Mouse (Mus musculus) lung, postnatal 0 days (tissue): ENCODE measurements at regions not wholly inside any gene's neighbourhood (a gene's known extent, or its start where the extent isn't known, plus 50 kb on each side); places are given as distances from the start of the nearest gene placed in this dataset.

Source experiments
- ATAC-seq: fragments of 200-750 bp; cut with Nextera tagmentation; 2 replicates; pipeline ENCODE4 v1.8.0; 2017; ENCODE audit warnings: moderate library complexity
- DNase-seq: peaks from one replicate; pipeline ENCODE4 v3.0.0-alpha.2; 2016; ENCODE audit warnings: low spot score
- H3K27ac ChIP-seq: fragments of 300-500 bp; sonication (generic); 2 replicates; pipeline ENCODE4 v1.5.1; 2014; ENCODE audit warnings: antibody characterized with exemption, mild to moderate bottlenecking, low read length, mixed read lengths
- H3K27me3 ChIP-seq: fragments of 300-500 bp; sonication (generic); replicated peaks from 2 replicates; pipeline ENCODE4 v1.6.1; 2014; ENCODE audit warnings: low read length, mixed read lengths; ENCODE audit not compliant: insufficient read depth
- H3K36me3 ChIP-seq: fragments of 300-500 bp; sonication (generic); 2 replicates; pipeline ENCODE4 v1.6.1; 2014; ENCODE audit warnings: low read length, mixed read lengths; ENCODE audit not compliant: insufficient read depth
- H3K4me1 ChIP-seq: fragments of 300-500 bp; sonication (generic); 2 replicates; pipeline ENCODE4 v1.6.1; 2014; ENCODE audit warnings: antibody characterized with exemption, low read depth, low read length, mixed read lengths; ENCODE audit not compliant: insufficient read depth
- H3K4me2 ChIP-seq: fragments of 300-500 bp; sonication (generic); replicated peaks from 2 replicates; pipeline ENCODE4 v1.6.1; 2014; ENCODE audit warnings: low read depth, mild to moderate bottlenecking, low read length, moderate library complexity, mixed read lengths
- H3K4me3 ChIP-seq: fragments of 300-500 bp; sonication (generic); 2 replicates; pipeline ENCODE4 v1.5.1; 2014; ENCODE audit warnings: low read depth, low read length
- H3K9ac ChIP-seq: fragments of 300-500 bp; sonication (generic); replicated peaks from 2 replicates; pipeline ENCODE4 v1.6.1; 2014; ENCODE audit warnings: low read depth, mild to moderate bottlenecking
- H3K9me3 ChIP-seq: fragments of 300-500 bp; sonication (generic); 2 replicates; pipeline ENCODE4 v1.6.1; 2016; ENCODE audit warnings: low read length, mixed read lengths
- CTCF ChIP-seq: IDR thresholded peaks from 2 replicates; pipeline ENCODE4 v1.5.1; 2016; ENCODE audit warnings: antibody characterized with exemption, mild to moderate bottlenecking
- EP300 ChIP-seq: IDR thresholded peaks from 2 replicates; pipeline ENCODE4 v1.6.1; 2016; ENCODE audit warnings: antibody characterized with exemption, mild to moderate bottlenecking, control low read depth
- WGBS: fragments of 180-500 bp; shearing (Covaris S2); extraction: QIAGEN DNeasy Blood & Tissue Kit; methylation state at CpG from one replicate; pipeline ENCODE4 v1.1.7; 2014; 5-methylcytosine and 5-hydroxymethylcytosine counted together

GRCm38 (mm10) chr2:166426960-166427359, 271.5 kb upstream of the Sulf2 start:
- no peak overlapping the region for H3K4me3 ChIP-seq
- H3K9ac ChIP-seq, result no peak overlapping the region
- WGBS, result 9% methylated on average over 10 of the region's 10 CpGs
- TF ChIP-seq CTCF (no peak), EP300 (0 out of 2 replicates have a peak, but pooled peaks have one; percentile 21)
- no peaks in the 10 kb centered on the region for H3K36me3 ChIP-seq
- H3K4me2 ChIP-seq, result no peak overlapping the region
- H3K27me3 ChIP-seq, result no peaks in the 10 kb centered on the region
- ATAC-seq (peak; percentile 70), DNase-seq (peak; percentile 77)
- no peaks in the 10 kb centered on the region for H3K4me1 ChIP-seq
- no peak overlapping the region for H3K27ac ChIP-seq
- no peaks in the 10 kb centered on the region for H3K9me3 ChIP-seq

- Histone ChIP-seq H3K4me3 (no peak overlapping the region), H3K27me3 (no peaks in the 10 kb centered on the region), H3K4me2 (no peak overlapping the region), H3K27ac (no peak overlapping the region), H3K9me3 (no peaks in the 10 kb centered on the region), H3K9ac (no peak overlapping the region), H3K4me1 (no peaks in the 10 kb centered on the region), H3K36me3 (no peaks in the 10 kb centered on the region)
- 43% methylated on average over 6 of the region's 6 CpGs for WGBS
- ATAC-seq (no peak), DNase-seq (no peak)
- TF ChIP-seq CTCF (no peak), EP300 (no peak)
Measured at GRCm38 (mm10) chr2:166426457-166426856, 271.0 kb upstream of the Sulf2 start.

- DNase-seq (no peak), ATAC-seq (no peak)
- H3K4me2 ChIP-seq, result no peak overlapping the region
- H3K27ac ChIP-seq, result no peak overlapping the region
- H3K36me3 ChIP-seq, result no peaks in the 10 kb centered on the region
- no peaks in the 10 kb centered on the region for H3K9me3 ChIP-seq
- H3K27me3 ChIP-seq, result no peaks in the 10 kb centered on the region
- H3K4me1 ChIP-seq, result no peaks in the 10 kb centered on the region
- TF ChIP-seq CTCF, result no peak
- TF ChIP-seq EP300, result no peak
- H3K9ac ChIP-seq, result no peak overlapping the region
- H3K4me3 ChIP-seq, result no peak overlapping the region
- WGBS, result 67% methylated on average over 3 of the region's 3 CpGs
Measured at GRCm38 (mm10) chr2:166425141-166425540, 269.7 kb upstream of the Sulf2 start.

GRCm38 (mm10) chr2:166423132-166423660, 267.7 kb upstream of the Sulf2 start:
- Histone ChIP-seq H3K9me3 (no peaks in the 10 kb centered on the region), H3K4me2 (no peak overlapping the region)
- no peak for DNase-seq

GRCm38 (mm10) chr2:166420275-166420674, 264.8 kb upstream of the Sulf2 start:
- DNase-seq (peak; percentile 30), ATAC-seq (no peak)
- no peak overlapping the region for H3K27ac ChIP-seq
- no peaks in the 10 kb centered on the region for H3K9me3 ChIP-seq
- no peaks in the 10 kb centered on the region for H3K27me3 ChIP-seq
- H3K4me2 ChIP-seq, result no peak overlapping the region
- TF ChIP-seq EP300, result no peak
- TF ChIP-seq CTCF, result no peak
- H3K9ac ChIP-seq, result no peak overlapping the region
- WGBS, result 63% methylated on average over 8 of the region's 8 CpGs
- H3K4me3 ChIP-seq, result no peak overlapping the region
- no peaks in the 10 kb centered on the region for H3K4me1 ChIP-seq
- H3K36me3 ChIP-seq, result no peaks in the 10 kb centered on the region

More at GRCm38 (mm10) chr2:166423132-166423660, 267.7 kb upstream of the Sulf2 start:
- Histone ChIP-seq H3K27ac (no peak overlapping the region), H3K9ac (no peak overlapping the region), H3K27me3 (no peaks in the 10 kb centered on the region), H3K36me3 (no peaks in the 10 kb centered on the region), H3K4me1 (no peaks in the 10 kb centered on the region), H3K4me3 (no peak overlapping the region)
- no peak for ATAC-seq
- TF ChIP-seq CTCF, result no peak
- TF ChIP-seq EP300, result no peak
- 62% methylated on average over 6 of the region's 6 CpGs for WGBS

GRCm38 (mm10) chr2:166419271-166419670, 263.8 kb upstream of the Sulf2 start:
- no peak overlapping the region for H3K4me2 ChIP-seq
- no peak overlapping the region for H3K9ac ChIP-seq
- no peak for TF ChIP-seq CTCF
- no peak for TF ChIP-seq EP300
- no peak for DNase-seq
- WGBS, result 75% methylated on average over 9 of the region's 9 CpGs
- H3K27ac ChIP-seq, result no peak overlapping the region
- no peak for ATAC-seq
- no peaks in the 10 kb centered on the region for H3K27me3 ChIP-seq
- H3K4me3 ChIP-seq, result no peak overlapping the region
- no peaks in the 10 kb centered on the region for H3K4me1 ChIP-seq
- H3K9me3 ChIP-seq, result no peaks in the 10 kb centered on the region
- H3K36me3 ChIP-seq, result no peaks in the 10 kb centered on the region

GRCm38 (mm10) chr2:166418279-166418678, 262.8 kb upstream of the Sulf2 start:
- H3K36me3 ChIP-seq, result no peaks in the 10 kb centered on the region
- no peak overlapping the region for H3K27ac ChIP-seq
- no peak overlapping the region for H3K9ac ChIP-seq
- TF ChIP-seq CTCF (no peak), EP300 (no peak)
- 84% methylated on average over 8 of the region's 8 CpGs for WGBS
- H3K4me2 ChIP-seq, result no peak overlapping the region
- no peak overlapping the region for H3K4me3 ChIP-seq
- no peaks in the 10 kb centered on the region for H3K4me1 ChIP-seq
- no peak for DNase-seq
- H3K9me3 ChIP-seq, result no peaks in the 10 kb centered on the region
- ATAC-seq, result no peak
- no peaks in the 10 kb centered on the region for H3K27me3 ChIP-seq
